Mouse (Mus musculus): ENCODE data around the gene Usp39.

GRCm38 (mm10) chr6:72371571-72371970 lies 26.6 kb upstream of the Usp39 start:
- TF ChIP-seq CTCF (IDR thresholded peaks at IDR 0.05; ENCODE audit: low read depth, low read length) (no peak), POLR2A (IDR thresholded peaks at IDR 0.05; ENCODE audit: borderline replicate concordance, low read depth, low read length) (no peak)
